Mouse (Mus musculus) intestine, embryonic 14.5 days (tissue): ENCODE measurements around the gene Hist1h2ag. TPM values are rescaled to one million over a fixed set of nuclear protein-coding genes. Genes with fewer than 3 reads are reported as not detected.
"Not testable (repeated sequence)": the region's sequence is repeated elsewhere in the genome, so short reads cannot be mapped to it uniquely, and the experiment has no call there.

Experiments
- ATAC-seq: fragments of 200-750 bp; cut with Nextera tagmentation; replicated peaks from 2 replicates; pipeline ENCODE4 v1.8.0; 2017; ENCODE audit warnings: low read depth, moderate number of reproducible peaks, moderate TSS enrichment, moderate library complexity; ENCODE audit not compliant: low FRiP score, low TSS enrichment
- DNase-seq: peaks from one replicate; pipeline ENCODE4 v3.0.0-alpha.2; 2018; ENCODE audit warnings: low spot score
- H3K27ac ChIP-seq: fragments of 300-500 bp; sonication (generic); 2 replicates; pipeline ENCODE4 v1.5.1; 2014; ENCODE audit warnings: low read depth, mild to moderate bottlenecking, control low read depth
- H3K27me3 ChIP-seq: fragments of 300-500 bp; sonication (generic); replicated peaks from 2 replicates; pipeline ENCODE4 v1.6.1; 2014; ENCODE audit warnings: low read length, control low read depth; ENCODE audit not compliant: control insufficient read depth, insufficient read depth
- H3K36me3 ChIP-seq: fragments of 300-500 bp; sonication (generic); 2 replicates; pipeline ENCODE4 v1.6.1; 2014; ENCODE audit warnings: low read length, control low read depth; ENCODE audit not compliant: control insufficient read depth, insufficient read depth
- H3K4me1 ChIP-seq: fragments of 300-500 bp; sonication (generic); replicated peaks from 2 replicates; pipeline ENCODE4 v1.6.1; 2014; ENCODE audit warnings: low read length, control low read depth, mixed read lengths; ENCODE audit not compliant: control insufficient read depth, insufficient read depth
- H3K4me2 ChIP-seq: fragments of 300-500 bp; sonication (generic); 2 replicates; pipeline ENCODE4 v1.6.1; 2014; ENCODE audit warnings: low read length
- H3K4me3 ChIP-seq: fragments of 300-500 bp; sonication (generic); 2 replicates; pipeline ENCODE4 v1.5.1; 2014; ENCODE audit warnings: low read depth, low read length, control low read depth, mixed read lengths
- H3K9ac ChIP-seq: fragments of 300-500 bp; sonication (generic); 2 replicates; pipeline ENCODE4 v1.6.1; 2014; ENCODE audit warnings: mild to moderate bottlenecking, low read length
- H3K9me3 ChIP-seq: fragments of 300-500 bp; sonication (generic); 2 replicates; pipeline ENCODE4 v1.6.1; 2016; ENCODE audit warnings: low read length, control low read depth; ENCODE audit not compliant: control insufficient read depth
- WGBS: fragments of 180-500 bp; shearing (Covaris S2); extraction: QIAGEN DNeasy Blood & Tissue Kit; methylation state at CpG from one replicate; pipeline ENCODE4 v1.1.7; 2014; 5-methylcytosine and 5-hydroxymethylcytosine counted together
- polyA plus RNA-seq: library from polyadenylated mRNA; unstranded; fragments of >200 nt; fragmentation: Nextera tagmentation; extraction: Ambion mirVana; gene quantifications from 2 replicates; pipeline ENCODE4 v1.2.1, GENCODE M21; 2014

Gene Hist1h2ag
- polyA plus RNA-seq, 1 experiment from 2014 or later = 67.6 TPM

DNA sequence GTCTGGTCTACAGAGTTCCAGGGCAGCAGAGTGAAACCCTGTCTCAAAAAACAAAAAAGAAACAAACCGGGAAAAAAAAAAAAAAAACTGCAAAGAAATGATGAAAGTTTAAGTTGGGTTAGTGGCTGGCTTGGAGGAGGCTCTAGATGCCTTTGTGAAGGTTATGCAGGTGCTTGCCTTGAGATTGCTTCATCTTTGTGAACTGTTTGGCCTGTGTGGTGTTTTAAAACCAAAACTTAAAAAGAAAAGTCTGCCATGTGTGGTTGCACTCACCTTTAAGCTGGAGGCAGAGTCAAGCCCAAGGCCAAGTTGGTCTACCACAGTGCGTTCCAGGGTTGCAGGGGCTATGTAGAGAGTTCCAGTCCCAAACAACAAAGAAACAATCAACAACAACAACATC, 6.3 kb upstream of the Hist1h2ag start:
- Histone ChIP-seq H3K27ac (no peak overlapping the region), H3K4me2 (no peak overlapping the region), H3K36me3 (no peaks in the 10 kb centered on the region), H3K9me3 (no peaks in the 10 kb centered on the region), H3K9ac (no peak overlapping the region), H3K27me3 (no peaks in the 10 kb centered on the region), H3K4me1 (no peaks in the 10 kb centered on the region; the same call in 1 of the 2 replicates), H3K4me3 (no peak overlapping the region)
- no peak for ATAC-seq
- DNase-seq = no peak
- WGBS = 81% methylated on average over 2 of the region's 2 CpGs

DNA sequence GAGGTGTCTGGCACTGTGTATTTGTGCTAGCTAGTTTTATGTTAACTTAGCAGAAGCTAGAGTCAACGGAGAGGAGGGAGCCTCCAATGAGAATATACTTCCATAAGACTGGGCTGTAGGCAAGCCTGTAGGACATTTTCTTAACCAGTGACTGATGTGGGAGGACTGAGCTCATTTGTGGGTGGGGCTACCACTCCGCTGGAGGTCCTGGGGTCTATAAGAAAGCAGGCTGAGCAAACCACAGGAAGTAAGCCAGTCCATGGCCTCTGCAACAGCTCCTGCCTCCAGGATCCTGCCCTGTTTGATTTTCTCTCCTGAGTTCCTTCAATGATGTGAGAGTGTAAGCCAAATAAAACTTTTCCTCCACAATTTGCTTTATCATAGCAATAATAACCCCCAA, 2.6 kb upstream of the Hist1h2ag start:
- Histone ChIP-seq H3K4me1 (peaks cover under 1% of the 10 kb centered on the region; the same call in 1 of the 2 replicates), H3K36me3 (no peaks in the 10 kb centered on the region), H3K9ac (no peak overlapping the region), H3K9me3 (no peaks in the 10 kb centered on the region), H3K4me2 (no peak overlapping the region), H3K4me3 (no peak overlapping the region), H3K27me3 (no peaks in the 10 kb centered on the region), H3K27ac (no peak overlapping the region)
- ATAC-seq (no peak), DNase-seq (no peak)
- 65% methylated on average over 2 of the region's 2 CpGs for WGBS

DNA sequence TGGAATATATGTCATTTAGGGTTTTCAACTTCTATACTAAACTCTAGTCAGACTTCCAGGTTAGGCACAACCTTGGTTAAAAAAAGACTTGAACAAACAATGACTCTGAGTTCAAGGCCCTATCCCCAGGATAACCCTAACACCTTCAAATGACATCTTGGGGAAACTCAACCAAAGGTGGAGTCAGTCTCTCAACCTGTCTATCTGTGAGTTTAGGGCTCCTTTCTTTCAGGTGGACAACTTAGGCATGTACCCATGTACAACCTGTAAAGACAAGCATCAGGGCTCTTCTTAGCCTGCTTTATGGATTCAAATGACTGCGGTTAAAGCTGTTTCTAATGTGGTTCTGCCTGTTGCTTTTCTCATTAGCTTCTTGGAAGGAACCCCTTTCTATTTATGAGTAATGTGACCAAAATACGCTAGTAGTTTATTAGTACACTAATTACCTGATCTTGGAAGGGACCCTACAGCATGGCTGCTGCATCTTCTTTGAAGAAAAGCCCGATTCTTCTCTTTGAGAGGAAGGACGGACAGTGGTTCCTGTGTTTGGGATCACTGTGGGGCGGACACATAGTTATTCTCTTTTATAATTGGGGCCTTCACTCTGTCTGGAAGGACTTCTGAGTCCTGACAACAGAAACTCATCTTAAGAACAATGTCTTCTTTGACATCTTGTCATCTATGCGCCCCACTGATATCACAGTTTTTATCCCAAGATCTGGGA, 1.9 kb upstream of the Hist1h2ag start:
- 83% methylated on average over 6 of the region's 6 CpGs for WGBS
- ATAC-seq (no peak), DNase-seq (peak; percentile 51)
- Histone ChIP-seq H3K4me1 (peaks cover 8% of the 10 kb centered on the region; the same call in 1 of the 2 replicates), H3K4me2 (peak overlapping the region; percentile 60), H3K4me3 (peak overlapping the region; percentile 45), H3K9me3 (no peaks in the 10 kb centered on the region), H3K36me3 (no peaks in the 10 kb centered on the region), H3K9ac (no peak overlapping the region), H3K27ac (0 out of 2 replicates have a peak overlapping the region, but pooled peaks have one; percentile 74), H3K27me3 (no peaks in the 10 kb centered on the region)

DNA sequence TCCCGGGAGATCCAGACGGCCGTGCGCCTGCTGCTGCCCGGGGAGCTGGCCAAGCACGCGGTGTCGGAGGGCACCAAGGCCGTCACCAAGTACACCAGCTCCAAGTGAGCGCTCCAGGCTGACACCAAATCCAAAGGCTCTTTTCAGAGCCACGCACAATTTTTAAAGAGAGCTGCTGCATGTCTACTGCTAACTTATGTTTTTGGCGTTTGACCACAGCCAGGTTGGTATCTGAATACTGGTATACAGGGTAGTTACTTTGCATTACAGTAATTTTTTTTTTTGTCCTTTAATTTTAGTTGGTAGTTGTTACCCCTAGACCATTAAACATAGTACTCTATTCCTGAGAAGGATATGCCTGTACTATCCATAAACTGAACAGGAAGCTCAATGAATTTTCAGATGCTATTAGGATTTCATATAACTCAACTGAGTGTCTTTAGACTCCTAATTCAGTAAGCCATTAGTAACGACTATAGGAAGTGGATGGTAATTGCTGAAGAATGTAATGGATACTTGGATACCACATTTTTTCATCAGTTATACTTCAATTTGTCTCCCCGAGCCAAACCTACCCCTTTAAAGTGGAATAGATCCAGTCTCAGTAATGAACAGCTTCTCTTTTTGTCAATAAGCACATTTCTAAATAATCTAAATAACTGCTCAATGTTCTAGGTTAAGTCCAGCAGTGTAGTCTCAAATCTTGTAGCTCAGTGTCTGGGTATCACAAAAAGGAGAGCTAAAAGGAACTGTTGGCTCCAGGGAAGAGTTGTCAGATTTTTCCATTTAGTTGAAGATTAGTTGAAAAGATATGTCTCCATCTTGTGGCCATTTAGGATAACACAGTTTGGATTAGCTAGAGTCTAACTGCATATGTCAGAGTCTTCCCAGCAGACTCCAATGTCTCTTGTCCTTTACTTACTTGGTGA, 1.0 kb upstream of the Hist1h2ag start:
- H3K27ac ChIP-seq = peak overlapping the region; percentile 74
- DNase-seq = peak; percentile 69
- H3K9ac ChIP-seq = peak overlapping the region; percentile 62
- 3% methylated on average over 10 of the region's 14 CpGs for WGBS
- H3K36me3 ChIP-seq = no peaks in the 10 kb centered on the region
- H3K4me3 ChIP-seq = peak overlapping the region; percentile 45
- peak; percentile 8 for ATAC-seq
- H3K4me2 ChIP-seq = peak overlapping the region; percentile 60
- H3K9me3 ChIP-seq = no peaks in the 10 kb centered on the region
- H3K27me3 ChIP-seq = no peaks in the 10 kb centered on the region
- H3K4me1 ChIP-seq = peaks cover 8% of the 10 kb centered on the region; the same call in 1 of the 2 replicates

DNA sequence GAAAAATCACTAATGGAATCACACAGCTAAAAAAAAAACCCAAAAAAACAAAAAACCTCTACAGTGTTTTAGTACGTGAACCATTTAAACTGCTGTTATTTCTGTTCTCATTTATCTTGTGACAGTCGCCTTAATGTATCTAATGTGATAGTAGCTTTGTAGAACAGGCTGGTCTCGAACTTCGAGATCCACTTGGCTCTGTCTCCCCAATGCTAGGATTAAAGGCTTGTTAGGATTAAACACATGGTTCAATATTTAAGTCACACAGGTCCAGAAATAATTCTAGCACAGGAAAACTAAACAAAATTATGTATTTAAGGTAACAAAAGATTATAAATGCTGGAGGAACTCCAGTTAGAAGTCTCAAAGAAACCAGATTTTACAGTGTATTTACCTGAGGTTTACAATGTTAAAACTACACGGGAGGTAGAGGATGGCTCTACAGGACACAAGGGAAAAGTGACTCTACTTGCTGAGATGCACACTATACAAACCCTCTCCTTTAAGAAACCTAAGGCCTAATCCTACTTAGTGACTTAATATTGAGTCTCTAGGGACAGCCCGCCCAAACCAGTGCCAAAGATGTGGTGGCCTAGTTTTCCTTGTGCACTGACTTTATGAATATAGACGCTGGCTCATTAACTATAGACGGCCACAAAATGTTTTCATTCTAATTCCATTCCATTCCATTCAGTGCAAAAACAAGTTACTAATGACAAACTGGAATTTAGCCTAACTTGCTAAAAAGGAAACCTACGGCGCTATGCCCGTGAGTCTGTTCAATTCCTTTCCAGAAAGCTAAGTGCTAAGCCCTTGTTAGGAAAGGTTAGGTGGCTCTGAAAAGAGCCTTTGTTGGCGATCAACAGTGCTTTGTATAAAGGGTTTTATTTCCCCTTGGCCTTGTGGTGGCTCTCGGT, 835 bp downstream of the Hist1h2ag start:
- Histone ChIP-seq H3K9me3 (no peaks in the 10 kb centered on the region), H3K9ac (peak overlapping the region; percentile 70), H3K36me3 (no peaks in the 10 kb centered on the region), H3K27me3 (no peaks in the 10 kb centered on the region), H3K4me3 (peak overlapping the region; percentile 42), H3K4me2 (peak overlapping the region; percentile 59), H3K27ac (peak overlapping the region; percentile 96), H3K4me1 (peaks cover 9% of the 10 kb centered on the region; the same call in 1 of the 2 replicates)
- DNase-seq (peak; percentile 70), ATAC-seq (no peak)
- 4% methylated on average over 13 of the region's 13 CpGs for WGBS

DNA sequence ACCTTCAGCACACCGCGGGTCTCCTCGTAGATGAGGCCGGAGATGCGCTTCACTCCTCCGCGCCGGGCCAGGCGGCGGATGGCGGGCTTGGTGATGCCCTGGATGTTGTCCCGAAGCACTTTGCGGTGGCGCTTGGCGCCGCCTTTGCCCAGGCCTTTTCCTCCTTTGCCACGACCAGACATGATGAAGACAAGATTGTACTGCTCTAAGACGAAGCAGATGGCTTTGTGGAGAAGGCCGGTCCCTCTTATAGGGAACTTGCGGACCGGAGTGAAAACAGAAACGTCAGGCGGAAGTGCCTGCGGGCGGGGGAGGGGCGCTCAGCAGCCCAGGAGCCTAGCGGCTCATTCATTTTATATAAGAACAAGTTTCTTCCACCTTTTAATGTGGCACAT, 1.6 kb downstream of the Hist1h2ag start, which contains the start of gene Hist1h4i:
Gene Hist1h4i, minus strand, starts transcription at position 221 of the 395 bp plus-strand sequence.
- DNase-seq (peak; percentile 99), ATAC-seq (peak; percentile 50)
- Histone ChIP-seq H3K4me1 (peaks cover 16% of the 10 kb centered on the region), H3K27ac (peak within 1 kb of the TSS; percentile 96), H3K4me3 (peak within 1 kb of the TSS; percentile 42), H3K4me2 (peak within 1 kb of the TSS; percentile 59), H3K9ac (peak within 1 kb of the TSS; percentile 70)
- not testable (repeated sequence) for H3K36me3 ChIP-seq, H3K27me3 ChIP-seq, H3K9me3 ChIP-seq
- WGBS = under 1% methylated on average over 22 of the region's 27 CpGs

DNA sequence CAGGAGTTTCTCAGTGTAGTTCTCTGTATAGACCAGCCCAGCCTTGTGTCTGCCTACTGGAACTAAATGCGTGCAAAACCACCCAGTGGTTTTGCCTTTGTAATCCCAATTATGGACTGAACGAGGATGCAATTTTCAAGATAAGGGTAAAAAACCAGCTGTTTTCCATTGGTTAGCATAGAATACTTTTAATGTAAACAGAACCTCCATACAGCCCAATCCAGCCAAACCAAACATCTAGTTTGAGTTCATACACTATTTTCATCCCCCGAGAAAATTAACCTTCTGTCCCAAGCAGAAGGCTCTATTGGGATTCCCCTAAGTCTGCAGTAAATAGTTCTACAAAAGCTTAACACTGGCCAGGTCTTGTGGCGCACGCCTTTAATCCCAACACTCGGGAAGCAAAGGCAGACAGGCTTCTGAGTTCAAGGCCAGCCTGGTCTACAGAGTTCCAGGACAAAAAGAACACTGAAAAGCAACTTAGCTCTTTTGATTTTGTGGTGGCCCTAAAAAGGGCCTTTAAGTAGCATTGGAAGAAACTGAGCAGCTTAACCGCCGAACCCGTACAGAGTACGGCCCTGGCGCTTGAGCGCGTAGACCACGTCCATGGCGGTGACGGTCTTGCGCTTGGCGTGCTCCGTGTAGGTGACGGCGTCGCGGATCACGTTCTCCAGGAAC, 2.1 kb downstream of the Hist1h2ag start:
- no peak; the same call in 1 of the 2 replicates for ATAC-seq
- H3K36me3 ChIP-seq = no peaks in the 10 kb centered on the region
- peak; percentile 77 for DNase-seq
- under 1% methylated on average over 18 of the region's 24 CpGs for WGBS
- peak overlapping the region; percentile 70 for H3K9ac ChIP-seq
- peaks cover 16% of the 10 kb centered on the region for H3K4me1 ChIP-seq
- H3K9me3 ChIP-seq = no peaks in the 10 kb centered on the region
- H3K4me3 ChIP-seq = peak overlapping the region; percentile 40
- peak overlapping the region; percentile 59 for H3K4me2 ChIP-seq
- H3K27me3 ChIP-seq = no peaks in the 10 kb centered on the region
- peak overlapping the region; percentile 96 for H3K27ac ChIP-seq
